Mouse (Mus musculus): ENCODE measurements at regions not wholly inside any gene's neighbourhood (a gene's known extent, or its start where the extent isn't known, plus 50 kb on each side); places are given as distances from the start of the nearest gene placed in this dataset.

- Histone ChIP-seq H3K36me3 (ENCODE audit: control insufficient read depth, insufficient read depth, low read length) (no peaks in the 10 kb centered on the region), H3K4me3 (ENCODE audit: control insufficient read depth in 1 of 2, insufficient read depth in 1 of 2, low read depth in 1 of 2, low read length in 2 of 2) (no peak overlapping the region), H3K27me3 (ENCODE audit: control insufficient read depth, insufficient read depth, low read length) (no peaks in the 10 kb centered on the region; the same call in 1 of the 2 replicates), H3K9me3 (ENCODE audit: control insufficient read depth, low read length) (no peaks in the 10 kb centered on the region), H3K27ac (replicated peaks in 1 of 2; ENCODE audit: control insufficient read depth in 1 of 2, insufficient read depth in 1 of 2, low read depth in 2 of 2, low read length in 2 of 2) (no peak overlapping the region), H3K4me2 (ENCODE audit: low read length) (no peak overlapping the region), H3K9ac (ENCODE audit: low read length) (no peak overlapping the region), H3K4me1 (ENCODE audit: control insufficient read depth in 2 of 2, insufficient read depth in 2 of 2, low read length in 2 of 2) (0 out of 4 replicates have a peak, but pooled peaks cover 0 to 2% of the 10 kb centered on the region in 2 experiments)
- WGBS: 56% methylated on average over 5 of the region's 5 CpGs
- ATAC-seq (ENCODE audit: insufficient number of reproducible peaks, insufficient read depth, low FRiP score, low read depth): no peak
These were observed 254.9 kb downstream of the Bcor start for GRCm38 (mm10) chrX:11905231-11905630.

GRCm38 (mm10) chrX:11907167-11907566, 253.0 kb downstream of the Bcor start:
- ATAC-seq (ENCODE audit: insufficient number of reproducible peaks, insufficient read depth, low FRiP score, low read depth): peak; percentile 71; the same call in 1 of the 2 replicates
- Histone ChIP-seq H3K4me3 (ENCODE audit: control insufficient read depth in 1 of 2, insufficient read depth in 1 of 2, low read depth in 1 of 2, low read length in 2 of 2) (no peak overlapping the region), H3K9me3 (ENCODE audit: control insufficient read depth, low read length) (no peaks in the 10 kb centered on the region), H3K27me3 (ENCODE audit: control insufficient read depth, insufficient read depth, low read length) (no peaks in the 10 kb centered on the region), H3K9ac (ENCODE audit: low read length) (no peak overlapping the region), H3K27ac (replicated peaks in 1 of 2; ENCODE audit: control insufficient read depth in 1 of 2, insufficient read depth in 1 of 2, low read depth in 2 of 2, low read length in 2 of 2) (no peak overlapping the region), H3K4me1 (ENCODE audit: control insufficient read depth in 2 of 2, insufficient read depth in 2 of 2, low read length in 2 of 2) (0 out of 4 replicates have a peak, but pooled peaks cover 0 to 2% of the 10 kb centered on the region in 2 experiments), H3K4me2 (ENCODE audit: low read length) (no peak overlapping the region), H3K36me3 (ENCODE audit: control insufficient read depth, insufficient read depth, low read length) (no peaks in the 10 kb centered on the region)
- 43% methylated on average over 6 of the region's 6 CpGs for WGBS

GRCm38 (mm10) chrX:11915984-11916383, 244.2 kb downstream of the Bcor start:
- H3K27ac ChIP-seq (replicated peaks in 1 of 2; ENCODE audit: control insufficient read depth in 1 of 2, insufficient read depth in 1 of 2, low read depth in 2 of 2, low read length in 2 of 2): no peak overlapping the region
- H3K4me3 ChIP-seq (ENCODE audit: control insufficient read depth in 1 of 2, insufficient read depth in 1 of 2, low read depth in 1 of 2, low read length in 2 of 2): no peak overlapping the region
- H3K27me3 ChIP-seq (ENCODE audit: control insufficient read depth, insufficient read depth, low read length): no peaks in the 10 kb centered on the region
- H3K4me1 ChIP-seq (ENCODE audit: control insufficient read depth in 2 of 2, insufficient read depth in 2 of 2, low read length in 2 of 2): peaks cover 0 to 4% of the 10 kb centered on the region in 2 experiments; a peak in 1 of 4 replicates
- ATAC-seq (ENCODE audit: insufficient number of reproducible peaks, insufficient read depth, low FRiP score, low read depth): no peak
- no peaks in the 10 kb centered on the region for H3K36me3 ChIP-seq (ENCODE audit: control insufficient read depth, insufficient read depth, low read length)
- no peaks in the 10 kb centered on the region for H3K9me3 ChIP-seq (ENCODE audit: control insufficient read depth, low read length)
- 79% methylated on average over 10 of the region's 10 CpGs for WGBS
- no peak overlapping the region for H3K9ac ChIP-seq (ENCODE audit: low read length)
- H3K4me2 ChIP-seq (ENCODE audit: low read length): no peak overlapping the region

- H3K9me3 ChIP-seq (ENCODE audit: control insufficient read depth, low read length): no peaks in the 10 kb centered on the region
- no peak for ATAC-seq (ENCODE audit: insufficient number of reproducible peaks, insufficient read depth, low FRiP score, low read depth)
- no peak overlapping the region for H3K27ac ChIP-seq (replicated peaks in 1 of 2; ENCODE audit: control insufficient read depth in 1 of 2, insufficient read depth in 1 of 2, low read depth in 2 of 2, low read length in 2 of 2)
- H3K9ac ChIP-seq (ENCODE audit: low read length): no peak overlapping the region
- no peaks in the 10 kb centered on the region for H3K36me3 ChIP-seq (ENCODE audit: control insufficient read depth, insufficient read depth, low read length)
- no peak overlapping the region for H3K4me3 ChIP-seq (ENCODE audit: control insufficient read depth in 1 of 2, insufficient read depth in 1 of 2, low read depth in 1 of 2, low read length in 2 of 2)
- H3K4me1 ChIP-seq (ENCODE audit: control insufficient read depth in 2 of 2, insufficient read depth in 2 of 2, low read length in 2 of 2): peaks cover 0 to 4% of the 10 kb centered on the region in 2 experiments; a peak in 1 of 4 replicates
- 34% methylated on average over 2 of the region's 2 CpGs for WGBS
- H3K4me2 ChIP-seq (ENCODE audit: low read length): no peak overlapping the region
- no peaks in the 10 kb centered on the region for H3K27me3 ChIP-seq (ENCODE audit: control insufficient read depth, insufficient read depth, low read length)
These were observed 239.9 kb downstream of the Bcor start for GRCm38 (mm10) chrX:11920231-11920630.

GRCm38 (mm10) chrX:11924639-11925302, 235.4 kb downstream of the Bcor start:
- 72% methylated on average over 3 of the region's 3 CpGs for WGBS
- H3K27me3 ChIP-seq (ENCODE audit: control insufficient read depth, insufficient read depth, low read length): peaks cover 4% of the 10 kb centered on the region; the same call in 1 of the 2 replicates
- peaks cover 4 to 7% of the 10 kb centered on the region in 2 experiments; a peak in 1 of 4 replicates for H3K4me1 ChIP-seq (ENCODE audit: control insufficient read depth in 2 of 2, insufficient read depth in 2 of 2, low read length in 2 of 2)
- no peak overlapping the region for H3K9ac ChIP-seq (ENCODE audit: low read length)
- no peak overlapping the region for H3K4me3 ChIP-seq (ENCODE audit: control insufficient read depth in 1 of 2, insufficient read depth in 1 of 2, low read depth in 1 of 2, low read length in 2 of 2)
- no peak overlapping the region for H3K4me2 ChIP-seq (ENCODE audit: low read length)
- no peak overlapping the region for H3K27ac ChIP-seq (replicated peaks in 1 of 2; ENCODE audit: control insufficient read depth in 1 of 2, insufficient read depth in 1 of 2, low read depth in 2 of 2, low read length in 2 of 2)
- H3K36me3 ChIP-seq (ENCODE audit: control insufficient read depth, insufficient read depth, low read length): no peaks in the 10 kb centered on the region
- H3K9me3 ChIP-seq (ENCODE audit: control insufficient read depth, low read length): no peaks in the 10 kb centered on the region
- ATAC-seq (ENCODE audit: insufficient number of reproducible peaks, insufficient read depth, low FRiP score, low read depth): no peak

- H3K27me3 ChIP-seq (ENCODE audit: control insufficient read depth, insufficient read depth, low read length): peaks cover 4% of the 10 kb centered on the region; the same call in 1 of the 2 replicates
- WGBS: 53% methylated on average over 10 of the region's 10 CpGs
- no peak for ATAC-seq (ENCODE audit: insufficient number of reproducible peaks, insufficient read depth, low FRiP score, low read depth)
- H3K4me3 ChIP-seq (ENCODE audit: control insufficient read depth in 1 of 2, insufficient read depth in 1 of 2, low read depth in 1 of 2, low read length in 2 of 2): no peak overlapping the region
- H3K36me3 ChIP-seq (ENCODE audit: control insufficient read depth, insufficient read depth, low read length): no peaks in the 10 kb centered on the region
- no peak overlapping the region for H3K4me2 ChIP-seq (ENCODE audit: low read length)
- peaks cover 3 to 4% of the 10 kb centered on the region in 2 experiments; a peak in 1 of 4 replicates for H3K4me1 ChIP-seq (ENCODE audit: control insufficient read depth in 2 of 2, insufficient read depth in 2 of 2, low read length in 2 of 2)
- H3K27ac ChIP-seq (replicated peaks in 1 of 2; ENCODE audit: control insufficient read depth in 1 of 2, insufficient read depth in 1 of 2, low read depth in 2 of 2, low read length in 2 of 2): no peak overlapping the region
- H3K9me3 ChIP-seq (ENCODE audit: control insufficient read depth, low read length): no peaks in the 10 kb centered on the region
- no peak overlapping the region for H3K9ac ChIP-seq (ENCODE audit: low read length)
These were observed 233.2 kb downstream of the Bcor start for GRCm38 (mm10) chrX:11926868-11927535.

GRCm38 (mm10) chrX:11929448-11929847, 230.7 kb downstream of the Bcor start:
- Histone ChIP-seq H3K9ac (ENCODE audit: low read length) (no peak overlapping the region), H3K36me3 (ENCODE audit: control insufficient read depth, insufficient read depth, low read length) (no peaks in the 10 kb centered on the region), H3K27ac (replicated peaks in 1 of 2; ENCODE audit: control insufficient read depth in 1 of 2, insufficient read depth in 1 of 2, low read depth in 2 of 2, low read length in 2 of 2) (0 out of 4 replicates have a peak overlapping the region, but pooled peaks of 1 of the 2 experiments have one; percentile 31), H3K4me1 (ENCODE audit: control insufficient read depth in 2 of 2, insufficient read depth in 2 of 2, low read length in 2 of 2) (peaks cover 3 to 4% of the 10 kb centered on the region in 2 experiments; a peak in 1 of 4 replicates), H3K4me3 (ENCODE audit: control insufficient read depth in 1 of 2, insufficient read depth in 1 of 2, low read depth in 1 of 2, low read length in 2 of 2) (no peak overlapping the region), H3K4me2 (ENCODE audit: low read length) (no peak overlapping the region), H3K27me3 (ENCODE audit: control insufficient read depth, insufficient read depth, low read length) (peaks cover 4% of the 10 kb centered on the region; the same call in 1 of the 2 replicates), H3K9me3 (ENCODE audit: control insufficient read depth, low read length) (no peaks in the 10 kb centered on the region)
- no peak for ATAC-seq (ENCODE audit: insufficient number of reproducible peaks, insufficient read depth, low FRiP score, low read depth)
- WGBS: 44% methylated on average over 6 of the region's 6 CpGs
